Mouse (Mus musculus) kidney, embryonic 16.5 days (tissue): ENCODE measurements around the gene Sox6. TPM values are rescaled to one million over a fixed set of nuclear protein-coding genes. Genes with fewer than 3 reads are reported as not detected.

Source experiments
- ATAC-seq: fragments of 200-750 bp; cut with Nextera tagmentation; 2 replicates; pipeline ENCODE4 v1.8.0; 2017; ENCODE audit warnings: moderate TSS enrichment; ENCODE audit not compliant: low FRiP score, low TSS enrichment
- H3K27ac ChIP-seq: fragments of 300-500 bp; sonication (generic); 2 replicates; pipeline ENCODE4 v1.5.1; 2014; ENCODE audit warnings: low read length
- H3K27me3 ChIP-seq: fragments of 300-500 bp; sonication (generic); 2 replicates; pipeline ENCODE4 v1.6.1; 2014; ENCODE audit warnings: low read length, control low read depth, mixed read lengths; ENCODE audit not compliant: insufficient read depth
- H3K36me3 ChIP-seq: fragments of 300-500 bp; sonication (generic); 2 replicates; pipeline ENCODE4 v1.6.1; 2014; ENCODE audit warnings: low read length, control low read depth, mixed read lengths; ENCODE audit not compliant: insufficient read depth
- H3K4me1 ChIP-seq: fragments of 300-500 bp; sonication (generic); 2 replicates; pipeline ENCODE4 v1.6.1; 2014; ENCODE audit warnings: low read length, control low read depth, mixed read lengths; ENCODE audit not compliant: insufficient read depth
- H3K4me2 ChIP-seq: fragments of 300-500 bp; sonication (generic); replicated peaks from 2 replicates; pipeline ENCODE4 v1.6.1; 2014; ENCODE audit warnings: low read depth, low read length
- H3K4me3 ChIP-seq: fragments of 300-500 bp; sonication (generic); 2 replicates; pipeline ENCODE4 v1.5.1; 2014; ENCODE audit warnings: mild to moderate bottlenecking, low read length
- H3K9ac ChIP-seq: fragments of 300-500 bp; sonication (generic); replicated peaks from 2 replicates; pipeline ENCODE4 v1.6.1; 2014; ENCODE audit warnings: low read length
- H3K9me3 ChIP-seq: fragments of 300-500 bp; sonication (generic); 2 replicates; pipeline ENCODE4 v1.6.1; 2016; ENCODE audit warnings: low read length, control low read depth
- WGBS: fragments of 180-500 bp; shearing (Covaris S2); extraction: QIAGEN DNeasy Blood & Tissue Kit; methylation state at CpG from one replicate; pipeline ENCODE4 v1.1.7; 2014; 5-methylcytosine and 5-hydroxymethylcytosine counted together
- polyA plus RNA-seq: library from polyadenylated mRNA; unstranded; fragments of >200 nt; fragmentation: Nextera tagmentation; extraction: Ambion mirVana; gene quantifications from 2 replicates; pipeline ENCODE4 v1.2.1, GENCODE M21; 2015

The Sox6 gene
- polyA plus RNA-seq, 1 experiment from 2014 or later = 18.9 TPM

DNA sequence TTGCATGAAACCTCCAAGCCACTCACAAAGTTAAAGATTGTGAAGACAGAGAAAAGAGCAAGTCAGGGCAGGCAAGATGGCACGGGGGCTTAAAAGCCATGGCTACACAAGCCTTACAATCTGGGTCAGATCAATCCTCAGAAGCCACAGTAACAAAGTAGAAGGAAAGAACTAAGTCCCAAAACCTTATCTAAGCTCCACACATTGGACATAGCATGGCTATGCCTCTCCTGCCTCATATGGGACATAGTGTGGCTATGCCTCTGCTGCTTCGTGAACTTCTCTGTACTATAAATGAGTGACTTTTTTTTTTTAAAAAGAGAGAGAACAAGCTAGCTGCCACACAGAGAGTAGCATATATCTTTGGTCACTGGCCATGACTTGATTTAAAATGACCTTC, 471.8 kb downstream of the Sox6 start:
- no peak overlapping the region for H3K4me2 ChIP-seq
- no peaks in the 10 kb centered on the region for H3K9me3 ChIP-seq
- 90% methylated on average over 2 of the region's 2 CpGs for WGBS
- no peak overlapping the region for H3K9ac ChIP-seq
- H3K4me3 ChIP-seq = no peak overlapping the region
- H3K36me3 ChIP-seq = no peaks in the 10 kb centered on the region
- no peak overlapping the region for H3K27ac ChIP-seq
- H3K27me3 ChIP-seq = no peaks in the 10 kb centered on the region
- ATAC-seq = no peak
- peaks cover 9% of the 10 kb centered on the region; the same call in 1 of the 2 replicates for H3K4me1 ChIP-seq

DNA sequence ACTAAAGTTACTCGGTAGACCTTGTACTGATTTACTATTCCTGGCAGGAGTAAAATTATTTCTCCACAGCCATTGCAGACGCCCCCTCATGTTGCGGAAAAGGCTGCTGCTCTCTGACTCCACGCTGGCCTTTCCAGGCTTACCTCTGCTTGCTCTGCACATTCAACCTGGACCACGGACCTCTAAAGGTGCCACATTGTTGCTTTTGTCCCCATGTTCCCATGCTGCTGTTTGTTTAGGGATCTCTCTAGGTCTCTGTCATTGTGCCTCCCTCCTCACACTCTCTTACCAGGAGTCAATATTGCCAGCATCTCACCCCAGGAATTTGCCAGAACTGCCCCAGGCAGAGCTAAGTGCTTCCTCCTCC, 473.6 kb downstream of the Sox6 start:
- no peak overlapping the region for H3K4me2 ChIP-seq
- H3K27me3 ChIP-seq = no peaks in the 10 kb centered on the region
- 39% methylated on average over 5 of the region's 5 CpGs for WGBS
- no peak overlapping the region for H3K9ac ChIP-seq
- peaks cover 9% of the 10 kb centered on the region; the same call in 1 of the 2 replicates for H3K4me1 ChIP-seq
- H3K27ac ChIP-seq = no peak overlapping the region
- H3K36me3 ChIP-seq = no peaks in the 10 kb centered on the region
- H3K4me3 ChIP-seq = no peak overlapping the region
- ATAC-seq = no peak
- H3K9me3 ChIP-seq = no peaks in the 10 kb centered on the region

DNA sequence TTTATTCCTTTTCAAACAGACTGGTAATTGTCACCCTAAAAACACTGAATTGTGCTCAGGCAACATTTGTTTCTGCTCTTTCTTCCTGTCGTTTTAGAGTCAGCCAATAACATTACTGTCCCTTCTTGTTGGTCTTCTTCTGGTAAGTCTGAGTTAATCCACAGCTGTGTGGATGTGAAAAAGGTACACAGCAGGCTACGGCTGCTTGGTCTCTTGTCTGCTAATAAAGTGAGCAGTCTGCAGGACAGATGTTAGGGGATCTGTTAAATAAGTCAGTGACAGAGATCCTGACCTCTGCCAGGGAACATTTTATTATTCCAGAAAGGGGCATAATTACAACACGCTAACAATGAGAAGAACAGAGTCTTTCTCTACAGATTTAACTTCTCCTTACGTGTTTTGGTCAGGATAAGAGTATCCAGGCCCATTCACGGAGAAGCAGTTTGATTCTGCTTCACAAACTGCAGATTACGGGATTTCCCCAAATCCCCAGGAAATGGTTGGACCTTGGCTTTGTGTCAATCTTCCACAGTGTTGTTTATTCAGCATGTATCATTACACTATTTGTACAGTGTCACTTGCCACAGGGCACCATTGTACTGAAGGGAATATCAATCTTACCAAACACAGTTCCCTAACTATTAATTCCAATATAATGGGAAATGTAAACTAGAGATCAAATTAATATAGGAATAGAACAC, 474.1 kb downstream of the Sox6 start:
- 48% methylated on average over 6 of the region's 6 CpGs for WGBS
- Histone ChIP-seq H3K4me2 (no peak overlapping the region), H3K4me3 (no peak overlapping the region), H3K27me3 (no peaks in the 10 kb centered on the region), H3K9me3 (no peaks in the 10 kb centered on the region), H3K4me1 (peaks cover 9% of the 10 kb centered on the region; the same call in 1 of the 2 replicates), H3K27ac (no peak overlapping the region), H3K36me3 (no peaks in the 10 kb centered on the region), H3K9ac (no peak overlapping the region)
- no peak for ATAC-seq

DNA sequence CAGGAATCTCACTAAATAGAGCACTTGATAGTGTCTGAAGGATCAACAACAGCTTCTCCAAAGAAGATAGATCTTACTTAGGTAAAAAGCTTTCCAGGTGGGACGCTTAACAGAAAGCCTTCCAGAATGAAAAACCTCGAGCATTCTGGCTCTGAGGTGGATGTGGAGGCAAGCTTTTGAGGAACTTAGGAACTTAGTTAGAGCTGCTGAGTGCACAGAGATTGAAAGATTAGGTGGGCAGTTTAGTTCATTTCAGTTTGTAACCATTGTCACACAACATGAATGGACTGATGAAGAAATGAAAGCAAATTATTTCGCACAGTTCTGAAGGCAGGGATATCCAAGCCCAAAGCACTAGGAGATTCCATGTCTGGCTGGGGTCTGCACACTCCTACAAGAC, 481.9 kb downstream of the Sox6 start:
- H3K9ac ChIP-seq = no peak overlapping the region
- H3K4me1 ChIP-seq = no peaks in the 10 kb centered on the region
- no peak overlapping the region for H3K27ac ChIP-seq
- H3K27me3 ChIP-seq = no peaks in the 10 kb centered on the region
- H3K9me3 ChIP-seq = no peaks in the 10 kb centered on the region
- 86% methylated on average over 3 of the region's 3 CpGs for WGBS
- no peak overlapping the region for H3K4me2 ChIP-seq
- no peak for ATAC-seq
- H3K36me3 ChIP-seq = no peaks in the 10 kb centered on the region
- no peak overlapping the region for H3K4me3 ChIP-seq

DNA sequence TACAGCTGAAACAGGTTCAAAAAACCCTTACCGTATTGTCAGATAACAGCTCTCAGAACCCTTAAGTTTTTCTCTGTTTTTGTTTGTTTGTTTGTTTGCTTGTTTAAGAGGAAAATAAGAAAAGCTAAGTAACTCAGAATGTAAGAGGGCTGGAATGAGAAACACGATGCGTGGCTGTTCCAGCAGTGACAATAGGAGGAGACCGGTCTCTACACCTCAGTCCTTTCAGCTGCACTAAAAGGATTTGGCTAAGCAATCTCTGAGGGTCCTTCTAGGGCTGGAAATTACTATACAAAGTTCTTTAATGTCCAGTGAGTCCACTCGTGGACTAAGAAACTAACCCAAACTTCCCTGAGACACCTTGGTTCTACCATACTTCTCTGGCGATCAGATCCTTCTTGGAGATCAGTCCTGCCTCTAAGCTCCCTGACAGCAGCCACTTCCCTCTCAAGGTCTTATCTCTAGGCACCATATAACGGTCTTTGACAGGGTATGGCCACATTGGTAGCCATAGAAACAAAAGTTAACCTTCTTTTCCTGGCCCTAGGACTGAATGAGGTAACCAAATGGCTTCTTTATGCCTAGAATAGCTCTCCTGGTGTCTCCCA, 488.3 kb downstream of the Sox6 start:
- no peak for ATAC-seq

DNA sequence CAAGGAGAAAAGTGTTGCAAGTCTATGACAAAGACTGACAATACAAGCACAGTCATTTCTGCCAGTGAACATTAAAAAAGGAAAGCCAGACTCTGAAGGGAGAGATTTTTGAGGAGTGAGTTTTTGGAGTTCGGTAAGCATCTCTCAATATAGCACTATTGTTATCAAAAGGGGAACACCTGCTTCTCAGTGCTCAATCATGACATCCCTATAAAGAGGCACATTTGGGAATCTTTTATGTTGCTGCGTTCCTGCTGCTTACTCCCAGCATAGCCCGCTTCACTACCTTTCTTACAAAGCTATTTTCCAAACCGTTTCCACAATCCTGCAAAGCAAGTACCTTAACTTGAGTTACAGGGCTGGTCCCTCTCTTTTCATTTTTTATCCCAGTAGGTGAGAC, 488.9 kb downstream of the Sox6 start:
- no peak overlapping the region for H3K9ac ChIP-seq
- ATAC-seq = no peak
- no peak overlapping the region for H3K4me2 ChIP-seq
- H3K36me3 ChIP-seq = no peaks in the 10 kb centered on the region
- H3K4me3 ChIP-seq = no peak overlapping the region
- WGBS = 87% methylated on average over 4 of the region's 4 CpGs
- no peak overlapping the region for H3K27ac ChIP-seq
- H3K4me1 ChIP-seq = no peaks in the 10 kb centered on the region
- no peaks in the 10 kb centered on the region for H3K27me3 ChIP-seq
- no peaks in the 10 kb centered on the region for H3K9me3 ChIP-seq

More for the DNA sequence above, 488.3 kb downstream of the Sox6 start:
- no peak overlapping the region for H3K9ac ChIP-seq
- no peak overlapping the region for H3K27ac ChIP-seq
- no peaks in the 10 kb centered on the region for H3K36me3 ChIP-seq
- no peak overlapping the region for H3K4me3 ChIP-seq
- WGBS = 78% methylated on average over 7 of the region's 7 CpGs
- H3K9me3 ChIP-seq = no peaks in the 10 kb centered on the region
- H3K27me3 ChIP-seq = no peaks in the 10 kb centered on the region
- H3K4me2 ChIP-seq = no peak overlapping the region
- H3K4me1 ChIP-seq = no peaks in the 10 kb centered on the region

DNA sequence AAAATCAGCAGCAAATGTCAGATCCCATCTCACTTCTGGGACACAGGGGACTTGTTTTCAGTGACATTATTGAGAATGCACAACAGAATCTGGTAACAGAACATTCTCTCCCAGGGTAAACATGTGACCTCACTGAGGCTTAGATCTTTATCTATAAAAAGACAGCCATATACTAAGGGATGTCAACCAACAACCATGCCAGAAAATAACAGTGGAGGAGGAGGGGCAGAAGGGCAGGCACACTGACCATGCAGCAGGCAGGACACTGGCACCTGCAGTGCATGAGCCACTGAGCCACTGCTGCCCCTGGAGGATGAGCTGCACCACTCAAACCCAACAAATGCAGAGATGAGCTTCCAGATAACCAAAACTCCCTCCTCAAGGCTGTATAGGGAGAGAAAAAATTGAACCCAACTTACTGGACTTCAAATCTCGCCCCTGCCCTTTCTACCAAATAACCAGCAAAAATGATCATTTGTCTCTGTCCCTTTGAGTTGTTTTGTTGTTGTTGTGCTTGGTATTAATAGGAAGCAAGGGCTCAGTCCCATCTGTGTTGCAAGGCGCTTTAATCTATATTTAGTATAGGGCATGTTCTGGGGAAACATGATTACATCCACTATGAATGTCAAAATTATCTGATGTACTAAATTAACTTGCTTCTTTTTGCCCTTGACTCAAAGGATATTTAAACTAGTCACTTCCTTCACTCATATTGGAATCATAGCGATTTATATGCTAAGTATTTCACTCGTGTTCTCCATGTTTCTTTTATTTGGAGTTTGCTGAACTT, 492.8 kb downstream of the Sox6 start:
- 86% methylated on average over 4 of the region's 4 CpGs for WGBS
- H3K36me3 ChIP-seq = no peaks in the 10 kb centered on the region
- H3K27ac ChIP-seq = no peak overlapping the region
- H3K9me3 ChIP-seq = no peaks in the 10 kb centered on the region
- H3K4me3 ChIP-seq = no peak overlapping the region
- H3K4me1 ChIP-seq = no peaks in the 10 kb centered on the region
- H3K27me3 ChIP-seq = no peaks in the 10 kb centered on the region
- no peak overlapping the region for H3K9ac ChIP-seq
- ATAC-seq = no peak
- no peak overlapping the region for H3K4me2 ChIP-seq

DNA sequence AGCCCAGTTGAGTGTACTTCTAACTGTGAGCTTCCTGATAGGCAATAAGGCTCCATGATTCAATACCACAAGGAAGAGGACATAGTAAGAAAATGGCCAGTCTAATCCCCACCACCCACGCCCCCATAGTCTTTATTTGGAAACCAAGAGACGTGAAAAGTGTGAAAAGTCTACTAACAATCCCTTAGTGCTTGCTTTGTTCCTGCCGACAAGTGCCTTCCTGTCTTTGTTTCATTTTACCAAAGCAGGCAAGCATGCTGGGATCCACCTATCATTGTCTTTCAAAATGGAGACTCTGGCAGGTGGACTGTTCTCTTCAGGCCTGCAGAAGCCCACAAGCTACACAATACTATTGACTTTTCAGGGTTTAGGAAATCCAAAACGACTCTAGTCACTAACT, 495.0 kb downstream of the Sox6 start:
- H3K4me3 ChIP-seq = no peak overlapping the region
- H3K27me3 ChIP-seq = no peaks in the 10 kb centered on the region
- ATAC-seq = no peak
- H3K9me3 ChIP-seq = no peaks in the 10 kb centered on the region
- no peak overlapping the region for H3K9ac ChIP-seq
- WGBS = 79% methylated on average over 4 of the region's 4 CpGs
- no peak overlapping the region for H3K4me2 ChIP-seq
- no peaks in the 10 kb centered on the region for H3K4me1 ChIP-seq
- H3K36me3 ChIP-seq = no peaks in the 10 kb centered on the region
- no peak overlapping the region for H3K27ac ChIP-seq

DNA sequence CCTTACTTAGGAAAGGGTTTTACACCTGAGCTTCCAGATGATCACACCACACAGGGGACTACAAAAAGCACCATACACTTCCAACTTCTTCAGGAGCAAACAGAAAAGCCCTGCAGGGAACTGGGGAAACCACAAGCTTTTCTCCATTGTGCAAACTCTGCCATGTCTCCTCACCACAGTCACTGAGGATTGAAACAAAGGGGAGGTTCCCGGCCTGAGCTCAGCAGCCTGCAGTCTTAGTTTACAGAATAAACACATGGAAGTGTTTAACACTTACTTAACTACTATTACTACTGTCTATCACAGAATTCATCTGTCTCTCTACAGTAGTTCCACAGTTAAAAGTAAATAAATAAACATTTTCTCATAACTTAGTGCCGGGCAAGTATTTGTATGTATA, 498.3 kb downstream of the Sox6 start:
- H3K4me3 ChIP-seq = no peak overlapping the region
- no peak for ATAC-seq
- H3K27me3 ChIP-seq = no peaks in the 10 kb centered on the region
- no peaks in the 10 kb centered on the region for H3K4me1 ChIP-seq
- no peaks in the 10 kb centered on the region for H3K9me3 ChIP-seq
- no peaks in the 10 kb centered on the region for H3K36me3 ChIP-seq
- 21% methylated on average over 2 of the region's 2 CpGs for WGBS
- no peak overlapping the region for H3K4me2 ChIP-seq
- no peak overlapping the region for H3K27ac ChIP-seq
- no peak overlapping the region for H3K9ac ChIP-seq

DNA sequence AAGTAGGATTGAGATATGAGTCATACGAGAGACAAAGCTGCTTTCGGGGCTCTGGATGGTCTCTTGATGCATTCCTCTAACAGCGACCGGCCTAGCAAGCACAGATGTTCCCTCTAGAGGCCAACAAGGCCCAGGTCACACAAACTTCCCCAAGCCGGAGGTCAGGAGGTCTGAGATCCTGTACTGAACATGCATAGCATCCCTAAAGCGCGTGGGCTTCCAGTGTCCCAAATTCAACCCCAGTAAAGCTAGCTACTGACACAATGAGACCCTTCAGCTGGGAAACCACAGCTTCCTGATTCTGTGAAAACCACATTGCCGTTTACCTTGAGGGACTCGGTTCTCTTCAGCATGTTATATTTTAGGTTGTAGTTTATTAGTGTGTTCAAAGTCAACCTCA, 499.6 kb downstream of the Sox6 start:
- Histone ChIP-seq H3K9ac (no peak overlapping the region), H3K27ac (no peak overlapping the region), H3K27me3 (no peaks in the 10 kb centered on the region), H3K4me3 (no peak overlapping the region), H3K4me2 (no peak overlapping the region), H3K9me3 (no peaks in the 10 kb centered on the region), H3K4me1 (no peaks in the 10 kb centered on the region), H3K36me3 (no peaks in the 10 kb centered on the region)
- 72% methylated on average over 9 of the region's 9 CpGs for WGBS
- ATAC-seq = no peak
